ENCODE assay signal across 23 mouse cellular contexts in genomic region chr3:106984231-106984630, GRCm38 (mm10). TPM values are rescaled to one million over a fixed set of nuclear protein-coding genes. Genes with fewer than 3 reads are reported as not detected.
DNase-seq lines count a peak whose midpoint lies in the region; ATAC-seq and TF ChIP-seq lines count a peak whose summit lies in the region.
"Had no signal": no experiment of that assay in that cellular context is flagged by ENCODE, and none has a peak within 500 bp of the region (broad histone marks: within the 10 kb centered on the region; RNA-seq: fewer than 3 reads in every experiment).

No protein-coding gene starts in this region.

- H3K4me2 ChIP-seq in forebrain, embryonic 13.5 days, result no peak overlapping the region
- no peak overlapping the region for H3K4me2 ChIP-seq in forebrain, embryonic 11.5 days (ENCODE audit: low read depth, low read length, severe bottlenecking)
- no peak overlapping the region for H3K4me2 ChIP-seq in midbrain, embryonic 13.5 days (replicated peaks)
- no peak overlapping the region for H3K4me2 ChIP-seq in midbrain, embryonic 16.5 days (ENCODE audit: low read length)
- H3K4me2 ChIP-seq in forebrain, postnatal 0 days (ENCODE audit: low read depth), result no peak overlapping the region
- H3K4me2 ChIP-seq: embryonic facial prominence, embryonic 12.5 days; hindbrain, embryonic 13.5 days had no signal

- DNase-seq in forebrain, embryonic 11.5 days (ENCODE audit: low spot score), result no peak
- peak; percentile 76 for DNase-seq in brain, embryonic 14.5 days (ENCODE audit: low read depth)
- peak; percentile 30 for DNase-seq in forebrain, postnatal 0 days
- no peak for DNase-seq in kidney, postnatal 4 days
- DNase-seq: adrenal gland, postnatal 14 days; cerebellum, adult 18-20 months; cerebellum, adult 9-11 months; cerebellum, postnatal 36 days; gastrocnemius, postnatal 10 days; heart, adult 18-20 months; heart, postnatal 10 days; heart, postnatal 4 days had no signal

- TF ChIP-seq CTCF in brain, embryonic 14.5 days (IDR thresholded peaks at IDR 0.05; ENCODE audit: borderline replicate concordance, extremely low read depth, insufficient read depth, insufficient read length), result no peak
- TF ChIP-seq CTCF in forebrain, postnatal 0 days (IDR thresholded peaks at IDR 0.05; ENCODE audit: low read depth), result no peak

- H3K4me3 ChIP-seq in forebrain, embryonic 13.5 days, result no peak overlapping the region
- H3K4me3 ChIP-seq in forebrain, embryonic 11.5 days (ENCODE audit: low read depth, low read length), result no peak overlapping the region
- H3K4me3 ChIP-seq in midbrain, embryonic 13.5 days (replicated peaks), result no peak overlapping the region
- no peak overlapping the region for H3K4me3 ChIP-seq in midbrain, embryonic 16.5 days (ENCODE audit: low read depth, low read length)
- H3K4me3 ChIP-seq in forebrain, postnatal 0 days (ENCODE audit: low read depth, low read length), result no peak overlapping the region
- H3K4me3 ChIP-seq: embryonic facial prominence, embryonic 12.5 days; heart, embryonic 10.5 days; hindbrain, embryonic 13.5 days had no signal

- TF ChIP-seq POLR2A in brain, embryonic 14.5 days (IDR thresholded peaks at IDR 0.05; ENCODE audit: borderline replicate concordance, extremely low read depth, insufficient read depth, insufficient read length, poor library complexity, severe bottlenecking), result no peak

- ATAC-seq in forebrain, embryonic 13.5 days, result peak; percentile 46
- ATAC-seq in forebrain, embryonic 11.5 days (replicated peaks; ENCODE audit: low FRiP score), result no peak
- 0 out of 2 replicates have a peak, but pooled peaks have one; percentile 53 for ATAC-seq in midbrain, embryonic 13.5 days
- no peak for ATAC-seq in midbrain, embryonic 16.5 days
- peak; percentile 66; the same call in 1 of the 2 replicates for ATAC-seq in forebrain, postnatal 0 days
- ATAC-seq: activated CD4-positive, CD25-positive, alpha-beta regulatory T cell, adult 4 months; inflammation-experienced regulatory T-cells, adult 6 months; intestine, postnatal 0 days; Patski had no signal

- H3K36me3 ChIP-seq in forebrain, embryonic 13.5 days (ENCODE audit: poor library complexity, severe bottlenecking), result no peaks in the 10 kb centered on the region
- no peaks in the 10 kb centered on the region for H3K36me3 ChIP-seq in forebrain, embryonic 11.5 days (ENCODE audit: control insufficient read depth, insufficient read depth, low read length)
- no peaks in the 10 kb centered on the region for H3K36me3 ChIP-seq in midbrain, embryonic 13.5 days
- no peaks in the 10 kb centered on the region for H3K36me3 ChIP-seq in midbrain, embryonic 16.5 days (ENCODE audit: control insufficient read depth, insufficient read depth, low read length)
- no peaks in the 10 kb centered on the region for H3K36me3 ChIP-seq in forebrain, postnatal 0 days (ENCODE audit: insufficient read depth)
- H3K36me3 ChIP-seq: embryonic facial prominence, embryonic 12.5 days; heart, embryonic 10.5 days; hindbrain, embryonic 13.5 days had no signal

- H3K9ac ChIP-seq in forebrain, embryonic 13.5 days, result no peak overlapping the region
- H3K9ac ChIP-seq in forebrain, embryonic 11.5 days (ENCODE audit: low read length), result no peak overlapping the region
- H3K9ac ChIP-seq in midbrain, embryonic 13.5 days (replicated peaks), result no peak overlapping the region
- H3K9ac ChIP-seq in midbrain, embryonic 16.5 days (ENCODE audit: low read depth, low read length), result no peak overlapping the region
- H3K9ac ChIP-seq in forebrain, postnatal 0 days, result no peak overlapping the region
- H3K9ac ChIP-seq: embryonic facial prominence, embryonic 12.5 days; hindbrain, embryonic 13.5 days had no signal

- H3K9me3 ChIP-seq in forebrain, embryonic 13.5 days (replicated peaks), result no peaks in the 10 kb centered on the region
- H3K9me3 ChIP-seq in forebrain, embryonic 11.5 days (ENCODE audit: control insufficient read depth, low read length), result no peaks in the 10 kb centered on the region
- no peaks in the 10 kb centered on the region for H3K9me3 ChIP-seq in midbrain, embryonic 13.5 days
- no peaks in the 10 kb centered on the region for H3K9me3 ChIP-seq in midbrain, embryonic 16.5 days (replicated peaks; ENCODE audit: control insufficient read depth, low read length, poor library complexity, severe bottlenecking)
- no peaks in the 10 kb centered on the region for H3K9me3 ChIP-seq in forebrain, postnatal 0 days (ENCODE audit: low read length)
- H3K9me3 ChIP-seq: embryonic facial prominence, embryonic 12.5 days; heart, embryonic 10.5 days; hindbrain, embryonic 13.5 days had no signal

- H3K27ac ChIP-seq in forebrain, embryonic 13.5 days, result no peak overlapping the region
- no peak overlapping the region for H3K27ac ChIP-seq in forebrain, embryonic 11.5 days (ENCODE audit: low read depth, low read length)
- peak overlapping the region; percentile 35; the same call in 1 of the 2 replicates for H3K27ac ChIP-seq in midbrain, embryonic 13.5 days
- no peak overlapping the region for H3K27ac ChIP-seq in midbrain, embryonic 16.5 days (ENCODE audit: low read length)
- no peak overlapping the region for H3K27ac ChIP-seq in forebrain, postnatal 0 days (ENCODE audit: low read depth, low read length)
- H3K27ac ChIP-seq: embryonic facial prominence, embryonic 12.5 days; heart, embryonic 10.5 days; hindbrain, embryonic 13.5 days had no signal

- H3K4me1 ChIP-seq in forebrain, embryonic 13.5 days, result peaks cover 13% of the 10 kb centered on the region
- H3K4me1 ChIP-seq in forebrain, embryonic 11.5 days (replicated peaks; ENCODE audit: control insufficient read depth, insufficient read depth, low read length), result no peaks in the 10 kb centered on the region
- H3K4me1 ChIP-seq in midbrain, embryonic 13.5 days (replicated peaks), result peaks cover 14% of the 10 kb centered on the region
- H3K4me1 ChIP-seq in midbrain, embryonic 16.5 days (ENCODE audit: control insufficient read depth, insufficient read depth, low read length), result peaks cover 4% of the 10 kb centered on the region; the same call in 1 of the 2 replicates
- peaks cover 6% of the 10 kb centered on the region; the same call in 1 of the 2 replicates for H3K4me1 ChIP-seq in forebrain, postnatal 0 days (ENCODE audit: insufficient read depth)
- H3K4me1 ChIP-seq: embryonic facial prominence, embryonic 12.5 days; heart, embryonic 10.5 days had no signal

- 53% methylated on average over 4 of the region's 4 CpGs for WGBS in forebrain, embryonic 13.5 days
- WGBS in forebrain, embryonic 11.5 days, result 77% methylated on average over 4 of the region's 4 CpGs
- WGBS in midbrain, embryonic 13.5 days, result 61% methylated on average over 4 of the region's 4 CpGs
- WGBS in midbrain, embryonic 16.5 days, result 44% methylated on average over 4 of the region's 4 CpGs
- WGBS in forebrain, postnatal 0 days, result 57% methylated on average over 4 of the region's 4 CpGs

- no peaks in the 10 kb centered on the region for H3K27me3 ChIP-seq in forebrain, embryonic 13.5 days
- H3K27me3 ChIP-seq in forebrain, embryonic 11.5 days (ENCODE audit: control insufficient read depth, insufficient read depth, low read length), result no peaks in the 10 kb centered on the region
- H3K27me3 ChIP-seq in midbrain, embryonic 13.5 days, result no peaks in the 10 kb centered on the region
- no peaks in the 10 kb centered on the region for H3K27me3 ChIP-seq in midbrain, embryonic 16.5 days (ENCODE audit: control insufficient read depth, insufficient read depth, low read depth, low read length)
- no peaks in the 10 kb centered on the region for H3K27me3 ChIP-seq in forebrain, postnatal 0 days (ENCODE audit: insufficient read depth, low read length)
- H3K27me3 ChIP-seq: CH12.LX; embryonic facial prominence, embryonic 12.5 days; hindbrain, embryonic 13.5 days; Patski had no signal

RNA-seq across cellular contexts. Expression of gene Kcna3, which starts 51.7 kb away (rescaled TPM):
- polyA plus RNA-seq in forebrain, embryonic 13.5 days (2015; fragmentation: Nextera tagmentation; extraction: Ambion mirVana), result 12.9 and 13.4 TPM in 2 replicates
- 9.2 and 9.5 TPM in 2 replicates for polyA plus RNA-seq in forebrain, embryonic 11.5 days (2014; fragmentation: Nextera tagmentation; extraction: Ambion mirVana)
- 10.1 and 12.5 TPM in 2 replicates for polyA plus RNA-seq in midbrain, embryonic 13.5 days (2015; fragmentation: Nextera tagmentation; extraction: Ambion mirVana)
- polyA plus RNA-seq in midbrain, embryonic 16.5 days (2015; fragmentation: Nextera tagmentation; extraction: Ambion mirVana), result 16.0 and 17.8 TPM in 2 replicates
- 9.9 and 10.0 TPM in 2 replicates for polyA plus RNA-seq in brain, embryonic 14.5 days (2012; rRNA removed)
- 30.4 and 34.7 TPM in 2 replicates for total RNA-seq in forebrain, postnatal 0 days (2014; rRNA removed)
- polyA plus RNA-seq in forebrain, postnatal 0 days (2015; fragmentation: Nextera tagmentation; extraction: Ambion mirVana), result 8.1 and 13.9 TPM in 2 replicates
- polyA plus RNA-seq: Patski had no signal

Comparison
In these comparisons a context has a peak if more than half of its experiments do, and no peak if none do; other contexts are left out.
1. ATAC-seq: peak in forebrain, embryonic 13.5 days (single experiment), midbrain, embryonic 13.5 days (single experiment) and forebrain, postnatal 0 days (single experiment); none in forebrain, embryonic 11.5 days (single experiment) and midbrain, embryonic 16.5 days (single experiment).
2. DNase-seq: peak in brain, embryonic 14.5 days (single experiment) and forebrain, postnatal 0 days (single experiment); none in forebrain, embryonic 11.5 days (single experiment) and kidney, postnatal 4 days (0 of 2).